In genomic region chr3:127743614-127744365, GRCm38 (mm10) we compare ENCODE assay signal across 17 mouse cellular contexts. TPM values are rescaled to one million over a fixed set of nuclear protein-coding genes. Genes with fewer than 3 reads are reported as not detected.
DNase-seq lines count a peak whose midpoint lies in the region; TF ChIP-seq lines count a peak whose summit lies in the region.
"Had no signal": no experiment of that assay in that cellular context is flagged by ENCODE, and none has a peak within 500 bp of the region (broad histone marks: within the 10 kb centered on the region; RNA-seq: fewer than 3 reads in every experiment).

No protein-coding gene starts in this region.

- peak; percentile 12 for DNase-seq in heart, adult 11 months
- no peak for DNase-seq in heart, postnatal 36 days
- no peak for DNase-seq in testis, postnatal 14 days (ENCODE audit: low spot score)
- DNase-seq in limb, embryonic 10.5 days (ENCODE audit: low spot score), result peak; percentile 22
- no peak for DNase-seq in right cerebral cortex, postnatal 14 days
- no peak for DNase-seq in layer of hippocampus, adult 11-12 months (ENCODE audit: low spot score)
- DNase-seq: adrenal gland, postnatal 14 days; cerebellum, adult 11-12 months; cerebellum, adult 9-10 months; cerebellum, postnatal 25 days; gastrocnemius, postnatal 14 days had no signal

- H3K4me1 ChIP-seq in testis, adult 2 months (ENCODE audit: control insufficient read depth, insufficient read depth, low read length), result no peaks in the 10 kb centered on the region
- peaks cover 21% of the 10 kb centered on the region for H3K4me1 ChIP-seq in limb, embryonic 10.5 days
- H3K4me1 ChIP-seq: heart, embryonic 12.5 days had no signal

- no peak for TF ChIP-seq CTCF in testis, adult 2 months (IDR thresholded peaks at IDR 0.05; ENCODE audit: control insufficient read depth, insufficient read depth, insufficient replicate concordance, low read depth, low read length)

- peak overlapping the region; percentile 42; the same call in 1 of the 2 replicates for H3K4me3 ChIP-seq in testis, adult 2 months (ENCODE audit: control insufficient read depth, low read depth, low read length)
- H3K4me3 ChIP-seq in limb, embryonic 10.5 days, result no peak overlapping the region
- H3K4me3 ChIP-seq: embryonic facial prominence, embryonic 12.5 days; heart, embryonic 12.5 days; hindbrain, embryonic 15.5 days had no signal

- TF ChIP-seq POLR2A in testis, adult 2 months (IDR thresholded peaks at IDR 0.05; ENCODE audit: control insufficient read depth, low read depth, low read length), result peak; percentile 54; the same call in 1 of the 2 replicates

- H3K36me3 ChIP-seq in testis, adult 2 months (ENCODE audit: control insufficient read depth, insufficient read depth, low read length), result no peaks in the 10 kb centered on the region
- no peaks in the 10 kb centered on the region for H3K36me3 ChIP-seq in limb, embryonic 10.5 days
- H3K36me3 ChIP-seq: embryonic facial prominence, embryonic 12.5 days; heart, embryonic 12.5 days; hindbrain, embryonic 15.5 days had no signal

- whole genome bisulfite sequencing in limb, embryonic 10.5 days, result 63% methylated on average over 14 of the region's 14 CpGs

- intact Hi-C loops in heart, postnatal 36 days (cut with DNase I), result no loop called here

- no peaks in the 10 kb centered on the region for H3K9me3 ChIP-seq in limb, embryonic 10.5 days (replicated peaks)
- H3K9me3 ChIP-seq: embryonic facial prominence, embryonic 12.5 days; hindbrain, embryonic 15.5 days had no signal

- no peaks in the 10 kb centered on the region for H3K27me3 ChIP-seq in testis, adult 2 months (ENCODE audit: control insufficient read depth, insufficient read depth, low read length)
- peaks cover 51% of the 10 kb centered on the region for H3K27me3 ChIP-seq in limb, embryonic 10.5 days (ENCODE audit: low read depth, poor library complexity, severe bottlenecking)
- H3K27me3 ChIP-seq: CH12.LX, Patski had no signal

- H3K27ac ChIP-seq in testis, adult 2 months (ENCODE audit: control insufficient read depth, insufficient read depth, low read depth, low read length), result no peak overlapping the region
- H3K27ac ChIP-seq in limb, embryonic 10.5 days, result no peak overlapping the region
- H3K27ac ChIP-seq: embryonic facial prominence, embryonic 12.5 days; hindbrain, embryonic 15.5 days had no signal

RNA-seq across cellular contexts. Expression of gene Alpk1, which starts 36.5 kb away (rescaled TPM):
- 1 to 10 TPM; 2.7 to 4.1 TPM for total RNA-seq in heart, postnatal 36 days (2021)
- 3.0 and 3.2 TPM in 2 replicates for polyA plus RNA-seq in testis, adult 2 months (2012; rRNA removed)
- 0.30 TPM in 2 replicates for polyA plus RNA-seq in limb, embryonic 10.5 days (2016; fragmentation: Nextera tagmentation; extraction: Ambion mirVana)

RNA-seq across cellular contexts. Expression of gene Tifa, which starts 45.8 kb away (rescaled TPM):
- 1 to 10 TPM; 2.9 to 3.1 TPM for total RNA-seq in heart, postnatal 36 days (2021)
- 0.72 and 0.96 TPM in 2 replicates for polyA plus RNA-seq in testis, adult 2 months (2012; rRNA removed)
- 1.2 and 1.7 TPM in 2 replicates for polyA plus RNA-seq in limb, embryonic 10.5 days (2016; fragmentation: Nextera tagmentation; extraction: Ambion mirVana)

Comparison
In these comparisons a context has a peak if more than half of its experiments do, and no peak if none do; other contexts are left out.
1. DNase-seq: peak in heart, adult 11 months (single experiment) and limb, embryonic 10.5 days (single experiment); none in heart, postnatal 36 days (0 of 2), testis, postnatal 14 days (single experiment), right cerebral cortex, postnatal 14 days (single experiment) and layer of hippocampus, adult 11-12 months (single experiment).